Mouse (Mus musculus) embryonic facial prominence, embryonic 15.5 days (tissue): ENCODE measurements around the gene Tmem203. TPM values are rescaled to one million over a fixed set of nuclear protein-coding genes. Genes with fewer than 3 reads are reported as not detected.

Source experiments
- ATAC-seq: fragments of 200-750 bp; cut with Nextera tagmentation; 2 replicates; pipeline ENCODE4 v1.8.0; 2017; ENCODE audit warnings: low read depth, moderate TSS enrichment; ENCODE audit not compliant: insufficient number of reproducible peaks, low FRiP score, low TSS enrichment
- H3K27ac ChIP-seq: fragments of 300-500 bp; sonication (generic); replicated peaks from 2 replicates; pipeline ENCODE4 v1.5.1; 2015; ENCODE audit warnings: mild to moderate bottlenecking, inconsistent platforms
- H3K27me3 ChIP-seq: fragments of 300-500 bp; sonication (generic); 2 replicates; pipeline ENCODE4 v1.6.1; 2015; ENCODE audit warnings: inconsistent platforms
- H3K36me3 ChIP-seq: fragments of 300-500 bp; sonication (generic); 2 replicates; pipeline ENCODE4 v1.6.1; 2015; ENCODE audit warnings: mild to moderate bottlenecking, inconsistent platforms
- H3K4me1 ChIP-seq: fragments of 300-500 bp; sonication (generic); 2 replicates; pipeline ENCODE4 v1.6.1; 2015; ENCODE audit warnings: inconsistent platforms
- H3K4me2 ChIP-seq: fragments of 300-500 bp; sonication (generic); replicated peaks from 2 replicates; pipeline ENCODE4 v1.6.1; 2015; ENCODE audit warnings: mild to moderate bottlenecking, inconsistent platforms
- H3K4me3 ChIP-seq: fragments of 300-500 bp; sonication (generic); replicated peaks from 2 replicates; pipeline ENCODE4 v1.5.1; 2015; ENCODE audit warnings: mild to moderate bottlenecking, inconsistent platforms
- H3K9ac ChIP-seq: fragments of 300-500 bp; sonication (generic); 2 replicates; pipeline ENCODE4 v1.6.1; 2015; ENCODE audit warnings: inconsistent platforms
- H3K9me3 ChIP-seq: fragments of 300-500 bp; sonication (generic); replicated peaks from 2 replicates; pipeline ENCODE4 v1.6.1; 2016; ENCODE audit warnings: inconsistent platforms
- WGBS: fragments of 180-500 bp; shearing (Covaris S2); methylation state at CpG from one replicate; pipeline ENCODE4 v1.1.7; 2015; 5-methylcytosine and 5-hydroxymethylcytosine counted together
- polyA plus RNA-seq: library from polyadenylated mRNA; unstranded; fragments of >200 nt; fragmentation: Nextera tagmentation; extraction: Ambion mirVana; gene quantifications from 2 replicates; pipeline ENCODE4 v1.2.1, GENCODE M21; 2015

Gene Tmem203
- polyA plus RNA-seq = 23.8 and 25.6 TPM in 2 replicates

DNA sequence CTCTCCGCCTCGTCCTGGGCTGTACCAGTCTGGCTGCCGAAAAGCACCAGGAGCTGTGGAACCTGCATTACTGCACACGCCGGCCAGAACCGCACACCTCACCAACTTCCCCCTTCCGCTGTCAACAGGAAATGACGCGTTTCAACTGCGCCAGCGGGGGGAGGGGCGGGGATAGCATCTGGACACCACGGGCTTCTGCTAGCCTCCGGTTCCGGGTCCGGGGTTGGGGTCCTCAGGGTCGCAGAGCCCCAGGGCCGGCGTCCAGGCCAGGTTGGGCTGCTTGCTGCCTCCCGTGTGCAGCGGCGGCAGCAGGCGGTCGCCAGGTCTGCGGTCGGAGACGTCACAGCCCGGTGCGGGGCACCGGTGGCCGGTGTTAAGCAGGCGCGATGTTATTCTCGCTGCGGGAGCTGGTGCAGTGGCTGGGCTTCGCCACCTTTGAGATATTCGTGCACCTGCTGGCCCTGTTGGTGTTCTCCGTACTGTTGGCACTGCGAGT is at the start of gene Tmem203:
TSS of gene Tmem203 (plus strand) at position 156 of the 496 bp plus-strand sequence.
- WGBS = under 1% methylated on average over 39 of the region's 39 CpGs
- ATAC-seq = peak; percentile 84
- no peaks in the 10 kb centered on the region for H3K27me3 ChIP-seq

DNA sequence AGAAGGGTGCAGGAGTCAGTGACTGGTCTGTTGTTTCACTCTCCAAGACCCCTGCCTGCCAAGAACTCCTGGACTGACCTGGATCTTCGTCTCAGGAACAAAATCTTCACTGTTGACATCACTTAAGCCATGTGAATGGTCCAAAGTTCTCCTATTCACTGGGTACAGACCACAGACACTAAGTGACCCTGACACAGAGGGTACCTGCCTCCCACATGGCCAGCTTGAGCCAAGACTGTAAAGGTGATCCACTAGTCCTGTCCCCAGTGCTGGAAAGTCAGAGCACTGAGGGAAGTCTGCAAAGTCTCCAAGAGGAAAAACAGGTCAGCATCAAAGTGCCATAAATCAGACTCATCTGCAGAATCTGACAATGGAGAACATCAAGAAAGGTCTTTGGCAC is 47.6 kb upstream of the Tmem203 start:
- WGBS = 81% methylated on average over 1 of the region's 1 CpGs
- Histone ChIP-seq H3K4me1 (peaks cover 21% of the 10 kb centered on the region), H3K9ac (no peak overlapping the region), H3K4me2 (no peak overlapping the region), H3K9me3 (no peaks in the 10 kb centered on the region), H3K27me3 (no peaks in the 10 kb centered on the region), H3K4me3 (no peak overlapping the region), H3K27ac (no peak overlapping the region), H3K36me3 (peaks cover 59% of the 10 kb centered on the region)
- ATAC-seq = no peak

More for the DNA sequence above, at the start of gene Tmem203:
- H3K4me2 ChIP-seq = peak within 1 kb of the TSS; percentile 92
- H3K36me3 ChIP-seq = peaks cover 23% of the 10 kb centered on the region
- H3K27ac ChIP-seq = peak within 1 kb of the TSS; percentile 70
- H3K4me3 ChIP-seq = peak within 1 kb of the TSS; percentile 99
- H3K4me1 ChIP-seq = peaks cover 17% of the 10 kb centered on the region
- H3K9me3 ChIP-seq = no peaks in the 10 kb centered on the region
- H3K9ac ChIP-seq = peak within 1 kb of the TSS; percentile 89

- H3K4me3 ChIP-seq = peak overlapping the region; percentile 93
- H3K27ac ChIP-seq = peak overlapping the region; percentile 93
- no peaks in the 10 kb centered on the region for H3K27me3 ChIP-seq
- peak overlapping the region; percentile 87 for H3K4me2 ChIP-seq
- peaks cover 28% of the 10 kb centered on the region for H3K36me3 ChIP-seq
- peaks cover 21% of the 10 kb centered on the region for H3K4me1 ChIP-seq
- no peaks in the 10 kb centered on the region for H3K9me3 ChIP-seq
- WGBS = under 1% methylated on average over 24 of the region's 24 CpGs
- no peak for ATAC-seq
- H3K9ac ChIP-seq = peak overlapping the region; percentile 91
Observed at GRCm38 (mm10) chr2:25210686-25211085, 44.6 kb upstream of the Tmem203 start.

DNA sequence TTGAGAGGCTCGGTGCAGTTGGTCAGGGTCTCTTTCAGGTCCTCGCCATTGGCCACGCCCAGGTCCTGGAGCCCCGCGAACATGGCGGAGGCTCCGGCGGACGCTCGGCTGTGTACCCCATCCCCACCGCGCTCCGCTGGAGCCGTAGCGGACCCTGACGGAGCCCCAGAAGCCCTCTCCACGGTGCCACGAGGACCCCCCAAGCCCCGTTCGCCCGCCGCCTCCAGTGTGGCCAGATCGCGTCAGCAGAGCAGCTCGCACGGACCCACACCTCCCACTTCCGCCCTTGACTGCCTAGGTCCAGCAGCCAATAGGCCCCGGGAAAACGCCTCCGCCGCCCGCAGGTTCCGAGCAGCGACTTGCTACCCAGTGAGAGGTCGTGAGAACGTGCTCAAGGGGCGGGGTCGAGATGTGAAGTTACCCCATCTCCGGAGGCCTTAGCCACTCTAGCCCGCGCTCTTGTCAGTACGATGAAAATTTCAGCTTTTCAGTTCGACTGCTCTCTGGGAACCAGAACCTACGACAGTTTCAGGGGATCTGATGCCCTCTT is 44.0 kb upstream of the Tmem203 start, which contains the start of gene Nelfb:
TSS of gene Nelfb (minus strand) at position 369 of the 550 bp plus-strand sequence.
- peaks cover 23% of the 10 kb centered on the region for H3K36me3 ChIP-seq
- peaks cover 21% of the 10 kb centered on the region for H3K4me1 ChIP-seq
- peak within 1 kb of the TSS; percentile 91 for H3K9ac ChIP-seq
- peak within 1 kb of the TSS; percentile 87 for H3K4me2 ChIP-seq
- under 1% methylated on average over 44 of the region's 44 CpGs for WGBS
- no peaks in the 10 kb centered on the region for H3K27me3 ChIP-seq
- H3K27ac ChIP-seq = peak within 1 kb of the TSS; percentile 93
- H3K4me3 ChIP-seq = peak within 1 kb of the TSS; percentile 93
- no peaks in the 10 kb centered on the region for H3K9me3 ChIP-seq
- ATAC-seq = peak; percentile 92

DNA sequence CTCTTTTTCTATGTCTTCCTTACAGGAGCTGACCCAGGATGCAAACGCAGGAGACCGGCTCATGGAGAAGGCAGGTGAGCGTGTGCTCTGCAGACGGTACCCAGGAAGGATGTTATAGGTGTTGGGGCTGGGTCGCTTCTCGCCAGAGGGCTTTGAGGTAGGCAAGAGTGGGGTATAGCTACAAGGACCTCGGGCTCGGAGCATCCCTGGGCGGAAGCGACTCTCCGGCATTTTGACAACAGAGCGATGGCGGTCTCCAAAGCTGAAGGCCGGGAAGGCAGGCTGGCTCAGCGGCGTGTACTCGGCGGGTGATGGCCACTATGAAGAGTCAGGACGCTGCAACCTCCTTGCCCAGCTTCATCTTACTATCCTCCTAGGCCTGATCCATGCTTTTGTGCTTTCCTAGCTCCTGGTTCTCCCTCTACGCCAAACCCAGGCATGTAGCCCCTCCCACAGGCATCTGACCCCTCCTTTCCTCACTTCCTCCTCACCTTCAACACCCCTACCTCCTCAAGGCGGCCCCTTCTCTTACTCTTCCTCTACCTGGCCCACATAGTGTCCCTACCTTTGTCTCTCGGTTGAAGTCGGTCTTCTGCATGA is 41.9 kb upstream of the Tmem203 start:
- Histone ChIP-seq H3K36me3 (0 out of 2 replicates have a peak, but pooled peaks cover 6% of the 10 kb centered on the region), H3K27me3 (no peaks in the 10 kb centered on the region), H3K4me2 (no peak overlapping the region), H3K27ac (no peak overlapping the region), H3K4me1 (peaks cover 20% of the 10 kb centered on the region), H3K9ac (no peak overlapping the region), H3K4me3 (no peak overlapping the region), H3K9me3 (no peaks in the 10 kb centered on the region)
- no peak for ATAC-seq
- WGBS = 64% methylated on average over 23 of the region's 23 CpGs

DNA sequence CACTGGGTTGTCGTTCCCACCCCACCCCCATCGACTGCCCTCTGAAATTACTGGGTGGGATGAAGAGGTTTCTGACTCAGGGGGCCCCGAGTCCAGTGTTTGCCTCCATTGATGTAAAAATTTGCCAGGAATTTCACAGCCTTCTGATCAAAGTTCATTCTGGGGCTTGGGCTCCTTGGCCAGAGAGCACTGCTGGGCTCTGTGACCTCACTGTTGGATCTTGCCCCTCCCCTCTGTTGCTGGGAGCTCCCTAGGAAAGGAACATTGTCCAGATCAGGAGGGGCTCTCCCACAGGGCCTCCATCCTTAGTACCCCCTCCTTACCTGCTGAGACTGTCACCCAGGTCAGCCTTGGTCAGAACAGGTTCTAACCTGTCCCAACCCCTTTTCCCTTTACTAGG is 40.8 kb upstream of the Tmem203 start, which contains the start of gene Stpg3:
TSS of gene Stpg3 (minus strand) at position 194 of the 400 bp plus-strand sequence.
- Histone ChIP-seq H3K4me2 (no peak within 1 kb of the TSS), H3K27me3 (no peaks in the 10 kb centered on the region), H3K4me1 (peaks cover 15% of the 10 kb centered on the region), H3K4me3 (no peak within 1 kb of the TSS), H3K27ac (no peak within 1 kb of the TSS), H3K36me3 (no peaks in the 10 kb centered on the region), H3K9me3 (no peaks in the 10 kb centered on the region), H3K9ac (no peak within 1 kb of the TSS)
- 62% methylated on average over 3 of the region's 3 CpGs for WGBS
- no peak for ATAC-seq

DNA sequence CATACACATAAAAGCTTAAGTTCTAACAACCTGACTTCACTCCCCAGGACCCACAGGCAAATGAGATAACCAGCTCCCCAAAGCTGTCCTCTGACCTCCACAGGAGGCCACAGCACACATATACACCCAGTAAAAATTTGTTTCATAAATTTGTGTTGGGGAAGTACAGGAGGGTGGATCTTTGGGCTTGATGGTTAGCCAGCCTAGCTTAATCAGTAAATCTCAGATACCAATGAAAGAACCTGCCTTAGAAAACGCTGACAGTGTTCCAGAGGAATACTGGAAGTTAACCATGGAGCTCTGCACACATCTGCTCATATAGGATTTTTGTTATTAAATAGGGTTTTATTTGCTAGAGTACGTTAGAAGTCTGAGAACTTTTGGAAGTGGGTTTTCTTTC is 37.6 kb upstream of the Tmem203 start:
- Histone ChIP-seq H3K9ac (no peak overlapping the region), H3K27ac (no peak overlapping the region), H3K4me2 (no peak overlapping the region), H3K27me3 (no peaks in the 10 kb centered on the region), H3K9me3 (no peaks in the 10 kb centered on the region), H3K4me3 (no peak overlapping the region), H3K36me3 (0 out of 2 replicates have a peak, but pooled peaks cover 8% of the 10 kb centered on the region), H3K4me1 (no peaks in the 10 kb centered on the region)
- no peak for ATAC-seq
- 60% methylated on average over 2 of the region's 2 CpGs for WGBS

GRCm38 (mm10) chr2:25218445-25218844 is 36.8 kb upstream of the Tmem203 start, which contains the start of gene Fam166a:
Gene Fam166a (plus strand): TSS chr2:25218745.
- no peak for ATAC-seq
- 0 out of 2 replicates have a peak, but pooled peaks cover 8% of the 10 kb centered on the region for H3K36me3 ChIP-seq

DNA sequence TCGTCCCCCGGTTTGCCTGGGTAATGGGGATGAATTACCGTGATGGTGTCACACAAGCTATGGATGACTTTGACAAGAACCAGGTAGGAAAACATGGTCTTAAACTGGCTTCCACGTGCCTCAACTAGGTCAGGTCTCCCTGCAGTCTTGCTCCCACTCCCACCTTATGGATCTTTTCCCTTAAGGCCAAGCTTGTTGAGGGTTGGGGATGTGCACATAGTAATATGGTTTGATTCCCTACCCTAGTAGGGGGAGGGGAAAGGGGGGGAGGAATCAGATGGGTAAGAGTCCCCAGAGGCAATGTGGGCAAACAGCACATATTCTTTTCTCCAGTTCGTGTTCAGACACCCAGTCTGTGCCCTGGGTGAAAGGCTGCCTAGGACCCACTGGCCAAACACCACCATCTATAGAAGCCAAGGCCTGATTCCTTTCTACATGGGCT is 33.9 kb upstream of the Tmem203 start:
- no peak overlapping the region for H3K27ac ChIP-seq
- H3K36me3 ChIP-seq = 0 out of 2 replicates have a peak, but pooled peaks cover 8% of the 10 kb centered on the region
- peaks cover 15% of the 10 kb centered on the region for H3K4me1 ChIP-seq
- H3K9ac ChIP-seq = no peak overlapping the region
- H3K9me3 ChIP-seq = no peaks in the 10 kb centered on the region
- ATAC-seq = no peak
- no peak overlapping the region for H3K4me3 ChIP-seq
- no peaks in the 10 kb centered on the region for H3K27me3 ChIP-seq
- WGBS = 68% methylated on average over 5 of the region's 5 CpGs
- no peak overlapping the region for H3K4me2 ChIP-seq

More at GRCm38 (mm10) chr2:25218445-25218844, 36.8 kb upstream of the Tmem203 start, which contains the start of gene Fam166a:
- no peak within 1 kb of the TSS for H3K27ac ChIP-seq
- no peaks in the 10 kb centered on the region for H3K27me3 ChIP-seq
- no peak within 1 kb of the TSS for H3K4me2 ChIP-seq
- H3K4me1 ChIP-seq = peaks cover 4% of the 10 kb centered on the region
- no peaks in the 10 kb centered on the region for H3K9me3 ChIP-seq
- no peak within 1 kb of the TSS for H3K4me3 ChIP-seq
- H3K9ac ChIP-seq = no peak within 1 kb of the TSS

GRCm38 (mm10) chr2:25223681-25224491 is 31.4 kb upstream of the Tmem203 start:
- Histone ChIP-seq H3K9me3 (no peaks in the 10 kb centered on the region), H3K27me3 (no peaks in the 10 kb centered on the region), H3K4me2 (peak overlapping the region; percentile 87), H3K9ac (peak overlapping the region; percentile 79), H3K27ac (peak overlapping the region; percentile 96), H3K4me1 (peaks cover 24% of the 10 kb centered on the region), H3K36me3 (0 out of 2 replicates have a peak, but pooled peaks cover 8% of the 10 kb centered on the region), H3K4me3 (peak overlapping the region; percentile 96)
- WGBS = under 1% methylated on average over 52 of the region's 53 CpGs
- peak; percentile 16 for ATAC-seq

DNA sequence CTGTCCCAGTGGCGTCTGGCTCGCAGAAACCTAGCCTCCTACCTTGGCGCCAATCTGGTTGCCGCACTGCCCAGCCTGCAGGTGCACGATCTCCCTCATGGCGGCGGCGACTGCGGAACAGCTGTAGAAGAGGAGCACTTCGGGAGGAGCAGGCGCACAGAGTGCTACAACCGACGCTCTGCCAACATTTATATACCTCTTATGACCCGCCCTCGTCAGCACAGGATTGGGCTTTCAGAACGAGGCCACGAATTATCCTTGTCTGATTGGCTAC is 30.8 kb upstream of the Tmem203 start, which contains the start of gene Tubb4b:
TSS of gene Tubb4b (minus strand) at position 211 of the 274 bp plus-strand sequence.
- 0 out of 2 replicates have a peak, but pooled peaks cover 8% of the 10 kb centered on the region for H3K36me3 ChIP-seq
- WGBS = under 1% methylated on average over 17 of the region's 17 CpGs

More for the DNA sequence above, 30.8 kb upstream of the Tmem203 start, which contains the start of gene Tubb4b:
- Histone ChIP-seq H3K4me1 (peaks cover 27% of the 10 kb centered on the region), H3K4me3 (peak within 1 kb of the TSS; percentile 96), H3K9me3 (no peaks in the 10 kb centered on the region), H3K27ac (peak within 1 kb of the TSS; percentile 97), H3K4me2 (peak within 1 kb of the TSS; percentile 87), H3K9ac (peak within 1 kb of the TSS; percentile 79), H3K27me3 (no peaks in the 10 kb centered on the region)
- ATAC-seq = no peak
